Mouse (Mus musculus): ENCODE results near the gene Lin7a. TPM values are rescaled to one million over a fixed set of nuclear protein-coding genes. Genes with fewer than 3 reads are reported as not detected.

Lin7a gene
- total RNA-seq, 1 experiment from 2014 or later, result not detected

- no peak for ATAC-seq (ENCODE audit: extremely low read depth, insufficient number of reproducible peaks, low FRiP score, poor library complexity, severe bottlenecking)
Observed at GRCm38 (mm10) chr10:107293934-107294664, 22.6 kb downstream of the Lin7a start.

GRCm38 (mm10) chr10:107300587-107301248, 29.2 kb downstream of the Lin7a start:
- ATAC-seq (ENCODE audit: extremely low read depth, insufficient number of reproducible peaks, low FRiP score, poor library complexity, severe bottlenecking), result no peak

- no peak for ATAC-seq (ENCODE audit: extremely low read depth, insufficient number of reproducible peaks, low FRiP score, poor library complexity, severe bottlenecking)
Observed at GRCm38 (mm10) chr10:107310964-107311490, 39.5 kb downstream of the Lin7a start.

GRCm38 (mm10) chr10:107312609-107313008, 41.1 kb downstream of the Lin7a start:
- ATAC-seq (ENCODE audit: extremely low read depth, insufficient number of reproducible peaks, low FRiP score, poor library complexity, severe bottlenecking), result no peak

- ATAC-seq (ENCODE audit: extremely low read depth, insufficient number of reproducible peaks, low FRiP score, poor library complexity, severe bottlenecking), result no peak
Observed at GRCm38 (mm10) chr10:107313395-107313794, 41.9 kb downstream of the Lin7a start.

- no peak for ATAC-seq (ENCODE audit: extremely low read depth, insufficient number of reproducible peaks, low FRiP score, poor library complexity, severe bottlenecking)
Observed at GRCm38 (mm10) chr10:107315251-107315650, 43.8 kb downstream of the Lin7a start.

GRCm38 (mm10) chr10:107315681-107316080, 44.2 kb downstream of the Lin7a start:
- ATAC-seq (ENCODE audit: extremely low read depth, insufficient number of reproducible peaks, low FRiP score, poor library complexity, severe bottlenecking), result no peak

- no peak for ATAC-seq (ENCODE audit: extremely low read depth, insufficient number of reproducible peaks, low FRiP score, poor library complexity, severe bottlenecking)
Observed at GRCm38 (mm10) chr10:107316100-107316499, 44.6 kb downstream of the Lin7a start.

- no peak for ATAC-seq (ENCODE audit: extremely low read depth, insufficient number of reproducible peaks, low FRiP score, poor library complexity, severe bottlenecking)
Observed at GRCm38 (mm10) chr10:107319648-107320047, 48.2 kb downstream of the Lin7a start.

GRCm38 (mm10) chr10:107323865-107324264, 52.4 kb downstream of the Lin7a start:
- ATAC-seq (ENCODE audit: extremely low read depth, insufficient number of reproducible peaks, low FRiP score, poor library complexity, severe bottlenecking), result no peak

GRCm38 (mm10) chr10:107325558-107325957, 54.1 kb downstream of the Lin7a start:
- no peak for ATAC-seq (ENCODE audit: extremely low read depth, insufficient number of reproducible peaks, low FRiP score, poor library complexity, severe bottlenecking)

- ATAC-seq (ENCODE audit: extremely low read depth, insufficient number of reproducible peaks, low FRiP score, poor library complexity, severe bottlenecking), result no peak
Observed at GRCm38 (mm10) chr10:107339524-107339923, 68.0 kb downstream of the Lin7a start.

GRCm38 (mm10) chr10:107341151-107341550, 69.7 kb downstream of the Lin7a start:
- ATAC-seq (ENCODE audit: extremely low read depth, insufficient number of reproducible peaks, low FRiP score, poor library complexity, severe bottlenecking), result no peak

GRCm38 (mm10) chr10:107344200-107344599, 72.7 kb downstream of the Lin7a start:
- no peak for ATAC-seq (ENCODE audit: extremely low read depth, insufficient number of reproducible peaks, low FRiP score, poor library complexity, severe bottlenecking)

GRCm38 (mm10) chr10:107347842-107348241, 76.4 kb downstream of the Lin7a start:
- ATAC-seq (ENCODE audit: extremely low read depth, insufficient number of reproducible peaks, low FRiP score, poor library complexity, severe bottlenecking), result no peak

- ATAC-seq (ENCODE audit: extremely low read depth, insufficient number of reproducible peaks, low FRiP score, poor library complexity, severe bottlenecking), result no peak
Observed at GRCm38 (mm10) chr10:107351696-107352485, 80.4 kb downstream of the Lin7a start.

GRCm38 (mm10) chr10:107353483-107353882, 82.0 kb downstream of the Lin7a start:
- ATAC-seq (ENCODE audit: extremely low read depth, insufficient number of reproducible peaks, low FRiP score, poor library complexity, severe bottlenecking), result no peak

GRCm38 (mm10) chr10:107358443-107359040, 87.1 kb downstream of the Lin7a start:
- no peak for ATAC-seq (ENCODE audit: extremely low read depth, insufficient number of reproducible peaks, low FRiP score, poor library complexity, severe bottlenecking)

- ATAC-seq (ENCODE audit: extremely low read depth, insufficient number of reproducible peaks, low FRiP score, poor library complexity, severe bottlenecking), result no peak
Observed at GRCm38 (mm10) chr10:107359296-107359695, 87.8 kb downstream of the Lin7a start.
